Mouse (Mus musculus): ENCODE measurements at regions not wholly inside any gene's neighbourhood (a gene's known extent, or its start where the extent isn't known, plus 50 kb on each side); places are given as distances from the start of the nearest gene placed in this dataset.

- DNase-seq: no peak
Measured at GRCm38 (mm10) chr9:8330886-8331476, 196.9 kb upstream of the Cep126 start.

- DNase-seq: no peak
Measured at GRCm38 (mm10) chr9:8340628-8341027, 203.3 kb upstream of the Trpc6 start.

GRCm38 (mm10) chr9:8351071-8351470 is 192.9 kb upstream of the Trpc6 start:
- DNase-seq: peak; percentile 78

Measured in kidney, adult 9 months (tissue).